ENCODE assay signal across 1 mouse cellular context in the genomic region with DNA sequence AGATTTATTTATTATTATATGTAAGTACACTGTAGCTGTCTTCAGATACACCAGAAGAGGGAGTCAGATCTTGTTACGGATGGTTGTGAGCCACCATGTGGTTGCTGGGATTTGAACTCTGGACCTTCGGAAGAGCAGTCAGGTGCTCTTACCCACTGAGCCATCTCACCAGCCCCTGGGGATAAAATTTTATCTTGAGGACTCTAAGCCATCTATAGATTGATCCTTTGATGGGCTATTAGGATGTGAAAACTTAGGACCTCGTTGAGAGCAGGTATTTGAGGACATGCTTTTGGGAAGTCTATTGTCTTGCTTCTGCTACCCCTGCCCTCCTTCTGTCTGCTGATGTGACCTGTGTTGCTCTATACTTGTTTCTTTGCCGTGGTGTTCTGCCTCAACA. TPM values are rescaled to one million over a fixed set of nuclear protein-coding genes. Genes with fewer than 3 reads are reported as not detected.
"Had no signal": no experiment of that assay in that cellular context is flagged by ENCODE, and none has a peak within 500 bp of the region (broad histone marks: within the 10 kb centered on the region; RNA-seq: fewer than 3 reads in every experiment).

No protein-coding gene starts in this region.

RNA-seq across cellular contexts. Expression of gene Bcar3, which starts 4.6 kb away (rescaled TPM):
- total RNA-seq: megakaryocyte-erythroid progenitor cell, adult 5-6 weeks had no signal
